Mouse (Mus musculus): ENCODE measurements around the gene Fcrl5. TPM values are rescaled to one million over a fixed set of nuclear protein-coding genes. Genes with fewer than 3 reads are reported as not detected.

Gene Fcrl5
- total RNA-seq, 2 experiments from 2014 or later, result not detected

DNA sequence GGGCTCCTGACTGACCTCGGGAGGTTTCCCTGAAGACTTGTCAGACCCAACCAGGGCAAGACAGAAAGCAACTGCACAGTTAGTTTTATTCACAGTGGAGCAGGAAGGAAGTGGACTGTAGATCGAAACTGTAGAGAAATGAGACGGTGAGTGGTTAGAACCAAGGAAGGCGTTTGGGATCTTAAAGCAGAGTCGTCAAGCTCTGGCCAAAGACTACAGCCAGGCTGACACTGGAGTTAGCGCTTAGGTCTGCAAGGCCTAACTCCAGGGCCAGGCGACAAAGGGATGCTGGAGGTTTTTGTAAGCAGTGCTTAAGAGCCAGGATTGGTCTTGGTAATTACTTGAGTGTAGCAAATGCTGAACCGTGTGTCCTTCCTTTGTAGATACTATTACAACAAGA, 93.3 kb downstream of the Fcrl5 start:
- DNase-seq, result no peak

DNA sequence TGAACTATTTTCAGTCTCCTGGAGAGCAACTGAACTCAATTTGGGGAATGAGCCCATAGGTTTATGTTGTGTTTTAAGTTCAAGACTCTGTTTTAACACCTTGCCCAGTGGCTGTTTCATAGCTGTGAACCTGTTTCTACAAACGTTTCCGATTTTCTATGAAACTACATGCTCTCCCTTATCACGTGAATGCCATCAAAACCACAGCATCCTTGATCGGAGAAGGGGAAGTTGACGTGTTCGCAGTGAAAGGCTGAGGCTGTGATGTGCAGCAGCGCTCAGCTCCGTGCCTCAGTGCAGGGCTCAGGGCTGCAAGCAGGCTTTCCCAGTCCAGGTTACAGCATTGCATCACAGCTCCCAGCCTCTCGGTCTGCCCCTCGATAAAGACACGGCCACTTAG, 94.0 kb downstream of the Fcrl5 start:
- no peak for DNase-seq

DNA sequence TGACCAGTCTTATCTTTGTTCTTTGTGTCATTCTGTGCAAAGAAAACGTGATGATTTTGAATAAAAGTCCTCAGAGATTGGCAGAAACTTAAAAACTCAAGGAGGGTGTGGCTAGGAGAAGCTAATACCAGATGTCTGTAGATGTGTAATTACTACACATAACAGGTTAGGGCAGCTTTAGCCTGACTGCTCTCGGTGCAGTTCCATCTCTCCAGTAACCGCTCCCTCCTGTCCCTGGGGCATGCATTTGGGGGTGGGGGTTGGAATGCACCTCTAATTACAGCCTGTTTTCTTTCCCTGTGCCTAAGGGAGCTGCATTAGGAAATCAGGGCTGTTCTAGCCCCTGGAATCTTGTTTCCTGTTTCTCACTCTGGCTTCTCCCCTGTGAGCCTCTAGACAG, 94.7 kb downstream of the Fcrl5 start:
- no peak for DNase-seq

DNA sequence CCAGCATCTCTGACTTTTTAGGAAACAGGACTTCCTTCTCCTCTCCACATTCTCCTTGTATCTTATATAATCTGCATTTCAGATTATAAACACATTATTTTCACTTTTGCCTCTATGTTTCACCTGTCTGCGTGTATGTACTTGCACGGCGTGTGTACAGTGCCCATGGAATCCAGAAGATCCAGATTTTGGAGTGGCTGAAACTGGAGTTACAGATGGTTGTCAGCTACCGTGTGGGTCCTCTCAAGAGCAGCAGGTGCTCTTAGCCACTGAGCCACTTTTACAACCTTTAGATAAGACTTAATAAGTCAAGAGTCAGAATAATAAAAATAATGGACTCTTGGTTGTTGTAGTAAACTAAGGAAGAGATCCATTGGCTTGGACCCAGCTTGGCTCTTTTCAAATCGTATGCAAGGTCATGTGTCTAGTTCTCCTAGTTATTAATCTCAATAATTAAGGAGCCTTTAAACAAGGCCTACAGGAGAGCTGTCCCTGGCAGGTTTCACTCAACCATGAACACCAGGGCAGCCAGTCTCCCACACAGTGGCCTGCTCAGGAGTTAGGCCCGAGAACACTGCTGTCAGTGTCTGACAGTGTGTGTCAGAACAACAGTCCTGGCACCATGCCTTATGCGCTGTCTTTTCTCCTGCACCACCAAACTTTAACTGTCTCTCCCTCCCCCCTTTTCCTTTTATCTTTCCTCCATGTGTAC, 98.2 kb downstream of the Fcrl5 start:
- no peak for DNase-seq

DNA sequence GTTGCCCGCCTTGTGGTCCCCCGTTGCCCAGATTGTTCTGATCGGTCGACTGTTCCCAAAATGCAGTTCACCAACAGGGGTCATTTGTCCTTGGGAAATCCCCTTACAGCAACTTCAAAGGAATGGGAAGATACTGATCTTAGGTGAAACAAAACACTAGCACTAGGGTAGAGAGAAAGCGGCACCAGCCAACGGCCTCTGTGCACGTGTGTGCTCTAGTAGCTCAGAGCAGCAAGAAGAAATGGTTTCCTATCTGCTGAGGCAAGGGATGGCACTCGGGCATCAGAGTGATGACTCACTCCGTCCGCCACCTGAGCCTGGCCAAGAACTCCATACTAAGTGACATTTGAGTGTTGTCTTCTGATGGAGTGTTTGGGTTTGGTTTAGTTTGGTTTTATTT, 102.5 kb downstream of the Fcrl5 start:
- DNase-seq, result no peak

DNA sequence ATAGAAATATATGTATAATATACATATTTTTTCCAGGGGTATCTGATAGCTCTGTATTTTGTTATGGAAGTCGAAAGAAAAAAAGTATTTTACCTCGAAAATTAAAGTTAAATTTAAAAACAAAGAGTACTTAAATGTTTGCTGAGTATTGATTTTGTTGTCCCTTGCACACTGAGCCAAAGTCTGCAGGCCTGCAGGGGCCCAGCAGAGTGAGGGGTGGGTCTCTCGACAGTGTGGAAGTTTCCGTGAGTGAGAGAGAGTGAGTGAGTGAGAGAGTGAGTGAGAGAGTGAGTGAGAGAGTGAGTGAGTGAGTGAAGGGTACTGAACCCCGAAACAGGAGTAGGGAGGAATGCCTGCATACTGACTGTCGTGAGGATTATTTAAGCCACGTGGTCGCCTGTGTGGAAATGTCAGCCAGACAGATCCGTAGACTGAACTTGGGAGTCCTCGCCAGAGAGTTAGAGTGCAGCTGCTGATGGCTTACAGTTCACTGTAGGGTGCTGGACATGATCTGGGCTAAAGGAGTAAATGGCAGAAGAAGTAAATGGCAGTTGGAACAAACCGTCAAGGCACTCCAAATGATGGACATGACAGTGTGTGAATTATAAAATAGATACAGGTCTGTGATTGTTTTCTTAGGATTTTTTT, 104.6 kb downstream of the Fcrl5 start:
- no peak for DNase-seq

DNA sequence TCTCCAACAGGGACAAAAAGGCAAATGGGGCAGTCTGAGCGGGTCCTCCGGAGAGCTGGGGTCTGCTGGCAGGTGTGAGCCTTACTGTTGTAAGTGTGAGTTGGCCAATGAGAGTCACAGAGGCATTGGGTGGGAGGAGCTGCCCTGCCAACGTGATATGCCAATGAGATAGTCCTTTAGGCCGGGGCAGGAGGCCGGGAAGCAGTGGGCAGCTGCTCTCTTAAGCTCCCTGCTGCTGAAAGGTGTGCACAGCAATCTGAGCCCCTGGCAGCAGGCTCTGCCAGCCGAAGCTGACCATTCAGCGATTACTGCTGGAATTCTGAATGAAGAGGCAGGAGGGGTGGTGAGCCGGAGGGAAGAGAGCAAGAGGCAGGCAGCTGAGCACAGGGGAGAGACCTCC, 105.1 kb downstream of the Fcrl5 start:
- no peak for DNase-seq

DNA sequence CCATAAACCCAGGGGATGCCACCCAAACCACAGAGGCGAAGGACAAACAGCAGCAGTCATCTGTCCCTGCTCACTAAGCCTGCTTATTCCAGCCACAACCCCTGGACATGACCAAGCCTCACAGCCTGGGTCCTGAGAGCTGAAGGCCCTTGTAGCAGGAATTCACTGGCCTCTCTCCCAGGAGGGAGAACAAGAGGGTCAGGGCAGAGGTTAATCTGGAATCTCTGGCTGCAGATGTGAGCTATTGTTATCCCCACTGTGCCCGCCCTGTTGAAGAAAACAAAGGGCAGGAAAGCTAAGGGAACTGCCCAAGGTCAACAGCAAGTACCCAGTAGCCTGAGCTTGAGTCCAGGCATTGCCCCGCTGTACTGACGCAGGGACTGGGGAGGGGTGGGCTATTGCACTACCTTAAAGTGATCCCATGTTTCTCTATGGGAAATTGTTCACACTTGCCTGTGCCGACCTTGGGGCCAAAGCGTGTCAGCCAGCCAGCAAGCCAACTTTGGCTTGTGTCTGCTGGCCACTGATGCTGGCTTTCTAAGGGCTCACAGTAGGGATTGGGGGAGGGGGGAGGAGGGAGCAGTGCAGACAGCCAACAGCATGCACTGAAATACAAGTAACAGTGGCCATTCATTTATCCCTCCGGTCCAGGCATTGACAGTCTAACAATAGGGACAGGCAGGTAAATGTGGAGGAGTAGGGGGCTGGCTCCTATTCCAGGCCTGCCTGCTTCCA, 107.1 kb downstream of the Fcrl5 start:
- no peak for DNase-seq

DNA sequence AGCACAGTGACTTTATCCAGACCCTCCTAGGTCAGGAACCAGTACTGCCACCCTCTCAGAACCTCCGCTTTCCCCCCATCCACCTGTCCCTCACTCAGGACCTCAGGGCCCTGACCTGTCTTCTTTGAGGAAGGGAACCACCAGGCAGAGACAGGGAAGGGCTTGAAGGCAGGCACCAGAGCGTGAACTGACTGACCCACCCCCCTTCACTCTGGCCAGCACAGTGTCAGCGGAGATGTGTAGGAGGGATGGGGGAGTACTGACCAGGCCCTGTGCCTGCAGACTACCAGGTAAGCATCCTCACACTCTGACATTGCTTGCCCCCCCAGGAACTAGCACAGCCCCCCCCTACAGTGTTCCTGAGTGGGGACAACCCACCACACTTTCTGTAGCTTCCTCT, 110.0 kb downstream of the Fcrl5 start:
- DNase-seq, result no peak

DNA sequence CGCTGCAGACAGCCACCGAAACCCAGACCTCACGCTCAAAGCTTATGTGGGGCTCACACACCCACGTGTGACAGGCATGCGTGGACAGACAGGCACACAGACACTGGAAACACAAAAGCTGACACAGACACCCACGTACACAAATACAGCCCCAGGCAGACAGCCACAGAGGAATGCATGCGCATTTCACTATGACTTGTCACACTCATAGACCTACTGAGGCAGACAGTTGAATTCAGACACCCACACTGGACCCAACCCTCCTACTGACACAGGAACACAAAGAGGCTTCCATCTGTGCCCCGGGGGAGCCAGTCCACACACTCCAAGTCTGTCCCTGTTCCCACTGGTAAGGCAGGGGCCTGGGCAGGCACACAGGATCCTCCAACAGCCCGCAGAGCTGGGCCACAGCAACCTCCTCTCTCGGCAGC, 110.7 kb downstream of the Fcrl5 start:
- peak; percentile 51 to 60 for DNase-seq

DNA sequence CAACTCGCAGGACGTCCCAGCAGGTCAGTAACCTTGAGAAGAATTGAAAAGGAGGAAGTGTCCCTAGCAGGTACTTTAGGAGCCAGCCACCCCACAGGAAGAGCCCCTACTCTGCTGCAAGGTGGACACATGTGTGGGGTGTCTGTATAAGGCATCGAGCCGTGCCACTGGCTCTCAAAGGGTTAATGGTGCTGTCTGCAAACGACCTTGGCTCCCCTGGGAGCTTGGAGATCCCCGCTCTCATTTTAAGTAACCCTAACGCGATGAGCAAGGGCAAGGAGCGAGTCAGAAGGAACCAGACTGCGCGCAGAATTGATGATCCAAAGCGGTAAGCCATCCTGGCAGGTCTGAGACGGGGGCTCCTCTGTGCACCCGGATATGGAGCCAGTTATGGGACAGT, 114.3 kb downstream of the Fcrl5 start:
- no peak for DNase-seq

Other genes starting within 250 kb of the Fcrl5 start
- 10 to 100 TPM; 30.3 to 30.5 TPM for gene Fcrls, start 172.0 kb upstream of the Fcrl5 start, total RNA-seq (2021)
- not detected for gene Cd5l, start 77.9 kb upstream of the Fcrl5 start, total RNA-seq (2021)
- under 1 TPM in 1 of 2 experiments, not detected in 1; 0.38 TPM for gene Fcrl1, start 59.4 kb upstream of the Fcrl5 start, total RNA-seq (2021)
- gene Etv3, start 89.6 kb downstream of the Fcrl5 start, total RNA-seq (2021), result 10 to 100 TPM; 23.2 TPM
- 10 to 100 TPM; 60.5 to 62.4 TPM for gene Arhgef11, start 181.8 kb downstream of the Fcrl5 start, total RNA-seq (2021)